ENCODE assay signal across 9 mouse cellular contexts in the genomic region with DNA sequence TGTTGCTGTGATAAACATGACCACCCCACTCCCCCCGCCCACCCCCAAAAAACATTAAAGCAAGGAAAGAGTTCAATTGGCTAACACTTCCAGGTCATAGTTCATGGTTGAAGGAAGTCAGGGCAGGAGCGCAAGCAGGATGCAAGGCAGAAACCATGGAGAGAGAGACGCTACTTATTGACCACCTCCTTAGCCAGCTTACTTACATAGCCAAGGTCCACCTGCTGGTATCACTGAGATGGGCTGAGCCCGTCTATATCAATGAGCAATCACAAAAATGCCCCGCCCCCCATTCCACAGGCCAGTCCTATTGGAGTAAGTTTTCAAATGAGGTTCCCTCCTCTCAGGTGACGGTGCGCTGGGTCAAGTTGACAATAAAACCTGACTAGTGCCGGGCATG.
"Had no signal": no experiment of that assay in that cellular context is flagged by ENCODE, and none has a peak within 500 bp of the region (broad histone marks: within the 10 kb centered on the region; RNA-seq: fewer than 3 reads in every experiment).

No protein-coding gene starts in this region.

- H3K9ac ChIP-seq: limb, embryonic 15.5 days; liver, embryonic 13.5 days; midbrain, embryonic 12.5 days had no signal

- H3K4me1 ChIP-seq: limb, embryonic 15.5 days; liver, embryonic 13.5 days; midbrain, embryonic 12.5 days had no signal

- ATAC-seq: midbrain, embryonic 16.5 days had no signal

- H3K4me3 ChIP-seq: limb, embryonic 15.5 days; liver, embryonic 13.5 days; midbrain, embryonic 12.5 days had no signal

- DNase-seq: kidney, adult 8-10 months; kidney, postnatal 25 days; liver, embryonic 13.5 days; right cerebral cortex, postnatal 14 days; thymus, adult 2 months; thymus, postnatal 25 days had no signal

- H3K27me3 ChIP-seq: limb, embryonic 15.5 days; liver, embryonic 13.5 days; midbrain, embryonic 12.5 days had no signal

- H3K4me2 ChIP-seq: limb, embryonic 15.5 days; liver, embryonic 13.5 days; midbrain, embryonic 12.5 days had no signal

- H3K27ac ChIP-seq: limb, embryonic 15.5 days; liver, embryonic 13.5 days; midbrain, embryonic 12.5 days had no signal

- H3K36me3 ChIP-seq: limb, embryonic 15.5 days; liver, embryonic 13.5 days; midbrain, embryonic 12.5 days had no signal

- H3K9me3 ChIP-seq: limb, embryonic 15.5 days had no signal
